Mouse (Mus musculus) embryo, embryonic 9.5 days (tissue): ENCODE measurements around the gene Gm3139.
"Not testable (repeated sequence)": the region's sequence is repeated elsewhere in the genome, so short reads cannot be mapped to it uniquely, and the experiment has no call there.

Source experiments
- DNase-seq: peaks from one replicate; pipeline ENCODE4 v3.0.0-alpha.2; 2017; ENCODE audit errors: extremely low spot score

Gm3139 gene

DNA sequence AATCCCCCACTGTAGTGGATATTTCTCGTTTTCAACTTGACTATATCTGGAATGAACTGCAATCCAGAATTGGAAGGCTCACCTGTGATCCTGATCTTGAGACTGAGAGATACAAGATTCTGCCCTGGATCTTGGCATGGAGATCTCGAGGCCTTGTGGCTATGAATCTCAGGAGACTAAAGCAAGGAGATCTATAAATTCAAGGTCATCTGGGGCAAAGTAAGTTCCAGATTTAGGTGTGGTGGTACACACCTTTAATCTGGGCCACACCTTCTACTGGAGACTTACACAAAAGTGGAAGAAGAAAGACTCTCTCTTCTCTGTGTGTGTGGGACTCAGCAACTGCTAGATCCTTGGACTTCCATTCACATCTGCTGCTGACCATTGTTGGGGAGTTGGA, at the start of gene Gm3139:
Gene Gm3139 (plus strand): TSS at position 301 of the 400 bp plus-strand sequence.
- DNase-seq = not testable (repeated sequence)
